Comparison of ENCODE assay signal across 8 mouse cellular contexts in genomic region chr5:96162399-96163331, GRCm38 (mm10). TPM values are rescaled to one million over a fixed set of nuclear protein-coding genes. Genes with fewer than 3 reads are reported as not detected.
DNase-seq lines count a peak whose midpoint lies in the region; ATAC-seq and TF ChIP-seq lines count a peak whose summit lies in the region.

No protein-coding gene starts in this region.

- peak overlapping the region; percentile 72 for H3K4me2 ChIP-seq in forebrain, postnatal 0 days (ENCODE audit: low read depth)
- H3K4me2 ChIP-seq in lung, embryonic 16.5 days (ENCODE audit: low read depth, low read length) = peak overlapping the region; percentile 82

- DNase-seq in MEL (ENCODE audit: low read depth, low spot score) = peak; percentile 96
- DNase-seq in cerebellum, adult 2 months = peak; percentile 86 to 89
- DNase-seq in forebrain, postnatal 0 days = peak; percentile 94
- DNase-seq in heart, postnatal 4 days = peak; percentile 87
- DNase-seq in layer of hippocampus, adult 8-10 months (ENCODE audit: low spot score in 2 of 2) = peak; percentile 67 to 71
- peak; percentile 57 for DNase-seq in ovary, postnatal 10 days (ENCODE audit: low spot score)
- peak; percentile 75 to 85 for DNase-seq in thymus, postnatal 10 days (ENCODE audit: low spot score in 2 of 2)

- no peak for TF ChIP-seq CTCF in MEL (IDR thresholded peaks at IDR 0.05 in 2 of 3, conservative IDR thresholded peaks at IDR 0.05 in 1 of 3; ENCODE audit: control insufficient read depth in 1 of 3, insufficient read depth in 1 of 3, low read depth in 2 of 3, low read length in 3 of 3, poor library complexity in 1 of 3, severe bottlenecking in 1 of 3)
- no peak for TF ChIP-seq CTCF in cerebellum, adult 2 months (IDR thresholded peaks at IDR 0.05; ENCODE audit: borderline replicate concordance, insufficient read depth, low read depth, low read length)
- TF ChIP-seq CTCF in forebrain, postnatal 0 days (IDR thresholded peaks at IDR 0.05; ENCODE audit: low read depth) = no peak

- H3K36me3 ChIP-seq in MEL (ENCODE audit: control insufficient read depth in 1 of 2, insufficient read depth in 2 of 2, low read length in 2 of 2) = peaks cover 0 to 24% of the 10 kb centered on the region in 2 experiments; a peak in 2 of 4 replicates
- no peaks in the 10 kb centered on the region for H3K36me3 ChIP-seq in forebrain, postnatal 0 days (ENCODE audit: insufficient read depth)
- H3K36me3 ChIP-seq in lung, embryonic 16.5 days (ENCODE audit: control insufficient read depth, insufficient read depth, low read length) = no peaks in the 10 kb centered on the region

- H3K79me2 ChIP-seq in MEL (ENCODE audit: control insufficient read depth, insufficient read depth, low read length, poor library complexity) = peaks cover 39% of the 10 kb centered on the region

- H3K4me1 ChIP-seq in MEL (ENCODE audit: control insufficient read depth in 1 of 2, insufficient read depth in 2 of 2, low read length in 2 of 2) = peaks cover 4 to 7% of the 10 kb centered on the region in 2 experiments; a peak in 3 of 4 replicates
- no peaks in the 10 kb centered on the region; the same call in 1 of the 2 replicates for H3K4me1 ChIP-seq in cerebellum, adult 2 months (ENCODE audit: control insufficient read depth, insufficient read depth, low read length)
- peaks cover 4% of the 10 kb centered on the region for H3K4me1 ChIP-seq in forebrain, postnatal 0 days (ENCODE audit: insufficient read depth)
- peaks cover 15% of the 10 kb centered on the region for H3K4me1 ChIP-seq in lung, embryonic 16.5 days (replicated peaks; ENCODE audit: control insufficient read depth, insufficient read depth, low read length)

- H3K4me3 ChIP-seq in MEL (ENCODE audit: control insufficient read depth in 1 of 2, insufficient read depth in 1 of 2, low read depth in 2 of 2, low read length in 2 of 2) = peak overlapping the region; percentile 77 to 84
- H3K4me3 ChIP-seq in cerebellum, adult 2 months (replicated peaks; ENCODE audit: insufficient read depth, low read depth, low read length) = peak overlapping the region; percentile 99
- H3K4me3 ChIP-seq in forebrain, postnatal 0 days (ENCODE audit: low read depth, low read length) = peak overlapping the region; percentile 93
- peak overlapping the region; percentile 99 for H3K4me3 ChIP-seq in lung, embryonic 16.5 days (ENCODE audit: low read length)

- peak; percentile 86 for ATAC-seq in forebrain, postnatal 0 days
- peak; percentile 90 for ATAC-seq in lung, embryonic 16.5 days (ENCODE audit: low read depth)

- H3K27ac ChIP-seq in MEL (ENCODE audit: control insufficient read depth, low read depth, low read length) = peak overlapping the region; percentile 100
- H3K27ac ChIP-seq in cerebellum, adult 2 months (ENCODE audit: insufficient read depth, low read length) = peak overlapping the region; percentile 97
- peak overlapping the region; percentile 99 for H3K27ac ChIP-seq in forebrain, postnatal 0 days (ENCODE audit: low read depth, low read length)
- peak overlapping the region; percentile 99 for H3K27ac ChIP-seq in lung, embryonic 16.5 days (ENCODE audit: low read length)

- WGBS in cerebellum, adult 2 months = under 1% methylated on average over 56 of the region's 56 CpGs
- WGBS in forebrain, postnatal 0 days = under 1% methylated on average over 56 of the region's 56 CpGs
- under 1% methylated on average over 55 of the region's 56 CpGs for WGBS in lung, embryonic 16.5 days

- TF ChIP-seq POLR2A in MEL (IDR thresholded peaks at IDR 0.05; ENCODE audit: control insufficient read depth in 1 of 2, insufficient read depth in 1 of 2, low read depth in 1 of 2, low read length in 2 of 2, poor library complexity in 1 of 2) = peak; percentile 79 to 89
- TF ChIP-seq POLR2A in cerebellum, adult 2 months (IDR thresholded peaks at IDR 0.05; ENCODE audit: borderline replicate concordance, insufficient read depth, low read length) = peak; percentile 74; the same call in 1 of the 2 replicates

- no peaks in the 10 kb centered on the region for H3K9me3 ChIP-seq in MEL (replicated peaks; ENCODE audit: insufficient read depth, low read length)
- H3K9me3 ChIP-seq in forebrain, postnatal 0 days (ENCODE audit: low read length) = no peaks in the 10 kb centered on the region
- H3K9me3 ChIP-seq in lung, embryonic 16.5 days (ENCODE audit: control insufficient read depth, low read length) = peaks cover 3% of the 10 kb centered on the region; the same call in 1 of the 2 replicates

- no peaks in the 10 kb centered on the region for H3K27me3 ChIP-seq in MEL (ENCODE audit: control insufficient read depth in 1 of 2, insufficient read depth in 2 of 2, low read length in 2 of 2)
- H3K27me3 ChIP-seq in cerebellum, adult 2 months (ENCODE audit: control insufficient read depth, insufficient read depth, low read length) = no peaks in the 10 kb centered on the region
- H3K27me3 ChIP-seq in forebrain, postnatal 0 days (ENCODE audit: insufficient read depth, low read length) = no peaks in the 10 kb centered on the region
- no peaks in the 10 kb centered on the region for H3K27me3 ChIP-seq in lung, embryonic 16.5 days (ENCODE audit: control insufficient read depth, insufficient read depth, low read depth, low read length)

- peak; percentile 59 to 89 for TF ChIP-seq EP300 in MEL (IDR thresholded peaks at IDR 0.05; ENCODE audit: low read depth in 1 of 2, low read length in 2 of 2)

- no peak for TF ChIP-seq RAD21 in MEL (IDR thresholded peaks at IDR 0.05; ENCODE audit: low read depth, low read length)

- H3K9ac ChIP-seq in MEL (ENCODE audit: control insufficient read depth, low read depth, low read length, poor library complexity, severe bottlenecking) = peak overlapping the region; percentile 93
- peak overlapping the region; percentile 97 for H3K9ac ChIP-seq in forebrain, postnatal 0 days
- peak overlapping the region; percentile 99 for H3K9ac ChIP-seq in lung, embryonic 16.5 days (ENCODE audit: low read length)

TF ChIP-seq in MEL, 35 proteins besides CTCF, POLR2A, EP300 and RAD21 (continues in another document):
- TF ChIP-seq GATA1 (IDR thresholded peaks at IDR 0.05; ENCODE audit: low read depth, low read length) = peak; percentile 83
- peak; percentile 51; the same call in 1 of the 2 replicates for TF ChIP-seq MAZ (IDR thresholded peaks at IDR 0.05; ENCODE audit: low read depth, low read length)
- peak; percentile 71 for TF ChIP-seq RCOR1 (IDR thresholded peaks at IDR 0.05; ENCODE audit: low read depth, low read length)
- peak; percentile 93 for TF ChIP-seq SIN3A (IDR thresholded peaks at IDR 0.05; ENCODE audit: low read length)
- TF ChIP-seq MYB (IDR thresholded peaks at IDR 0.05; ENCODE audit: low read depth, low read length) = peak; percentile 99
- TF ChIP-seq ETS1 (IDR thresholded peaks at IDR 0.05; ENCODE audit: low read depth, low read length) = peak; percentile 91
- peak; percentile 82 for TF ChIP-seq NRF1 (IDR thresholded peaks at IDR 0.05; ENCODE audit: insufficient read depth, low read depth, low read length, poor library complexity, severe bottlenecking)
- peak; percentile 76 for TF ChIP-seq HCFC1 (IDR thresholded peaks at IDR 0.05; ENCODE audit: low read depth, low read length)
- peak; percentile 54; the same call in 1 of the 2 replicates for TF ChIP-seq MAFK (IDR thresholded peaks at IDR 0.05; ENCODE audit: borderline replicate concordance, low read depth, low read length)
- TF ChIP-seq TBP (IDR thresholded peaks at IDR 0.05; ENCODE audit: low read depth, low read length) = peak; percentile 94
- no peak for TF ChIP-seq USF1 (IDR thresholded peaks at IDR 0.05; ENCODE audit: low read depth, low read length)
- no peak for TF ChIP-seq SMC3 (IDR thresholded peaks at IDR 0.05; ENCODE audit: low read depth, low read length)
- TF ChIP-seq ZC3H11A (IDR thresholded peaks at IDR 0.05; ENCODE audit: low read depth, low read length) = no peak
- TF ChIP-seq JUND (IDR thresholded peaks at IDR 0.05; ENCODE audit: low read depth, low read length) = no peak
- peak; percentile 96 for TF ChIP-seq MYC (IDR thresholded peaks at IDR 0.05; ENCODE audit: low read depth, low read length)
- TF ChIP-seq E2F4 (IDR thresholded peaks at IDR 0.05; ENCODE audit: borderline replicate concordance, low read depth, low read length) = peak; percentile 88
- TF ChIP-seq BHLHE40 (IDR thresholded peaks at IDR 0.05; ENCODE audit: borderline replicate concordance, low read depth, low read length) = peak; percentile 51; the same call in 1 of the 2 replicates
- TF ChIP-seq USF2 (IDR thresholded peaks at IDR 0.05; ENCODE audit: borderline replicate concordance in 1 of 2, insufficient read depth in 1 of 2, low read depth in 1 of 2, low read length in 2 of 2) = no peak
- TF ChIP-seq TAL1 (IDR thresholded peaks at IDR 0.05; ENCODE audit: low read length) = no peak
- TF ChIP-seq CHD1 (IDR thresholded peaks at IDR 0.05; ENCODE audit: low read depth, low read length) = peak; percentile 74
- peak; percentile 38; the same call in 1 of the 2 replicates for TF ChIP-seq KAT2A (conservative IDR thresholded peaks at IDR 0.05; ENCODE audit: low read depth, low read length)
- peak; percentile 97 for TF ChIP-seq MEF2A (IDR thresholded peaks at IDR 0.05; ENCODE audit: extremely low read depth, insufficient replicate concordance, low read depth, low read length, poor library complexity, severe bottlenecking)

RNA-seq across cellular contexts. Expression of gene Cnot6l, which starts 1.3 kb away (rescaled TPM):
- 10.2 and 13.2 TPM in 2 replicates for total RNA-seq in MEL (2012; rRNA removed)
- polyA plus RNA-seq in MEL (2012; ENCODE audit: insufficient read depth in 1 of 2, insufficient read length in 2 of 2, low read depth in 1 of 2, low replicate concordance in 2 of 2, missing spikeins in 1 of 2) = 10 to 100 TPM in 1 of 2 experiments, not detected in 1; 21.2 TPM
- polyA plus RNA-seq in cerebellum, adult 2 months (2012; rRNA removed) = 14.9 and 15.2 TPM in 2 replicates
- 22.6 and 24.0 TPM in 2 replicates for total RNA-seq in forebrain, postnatal 0 days (2014; rRNA removed)
- polyA plus RNA-seq in forebrain, postnatal 0 days (2015; fragmentation: Nextera tagmentation; extraction: Ambion mirVana) = 8.3 and 16.2 TPM in 2 replicates
- 10 to 100 TPM; 83.2 to 94.3 TPM for total RNA-seq in heart, postnatal 4 days (2021)
- total RNA-seq in layer of hippocampus, adult 8-10 months (2022) = 10 to 100 TPM; 66.6 to 87.0 (median 76.1) TPM
- polyA plus RNA-seq in lung, embryonic 16.5 days (2015; fragmentation: Nextera tagmentation; extraction: Ambion mirVana) = 15.0 and 18.9 TPM in 2 replicates

RNA-seq across cellular contexts. Expression of gene Mrpl1, which starts 46.6 kb away (rescaled TPM):
- 26.2 and 27.0 TPM in 2 replicates for total RNA-seq in MEL (2012; rRNA removed)
- 10 to 100 TPM in 1 of 2 experiments, not detected in 1; 22.0 TPM for polyA plus RNA-seq in MEL (2012; ENCODE audit: insufficient read depth in 1 of 2, insufficient read length in 2 of 2, low read depth in 1 of 2, low replicate concordance in 2 of 2, missing spikeins in 1 of 2)
- polyA plus RNA-seq in cerebellum, adult 2 months (2012; rRNA removed) = 12.8 and 13.2 TPM in 2 replicates
- 14.8 and 21.8 TPM in 2 replicates for total RNA-seq in forebrain, postnatal 0 days (2014; rRNA removed)
- polyA plus RNA-seq in forebrain, postnatal 0 days (2015; fragmentation: Nextera tagmentation; extraction: Ambion mirVana) = 10.9 and 11.8 TPM in 2 replicates
- 10 to 100 TPM; 25.8 to 26.2 TPM for total RNA-seq in heart, postnatal 4 days (2021)
- total RNA-seq in layer of hippocampus, adult 8-10 months (2022) = 10 to 100 TPM; 15.4 to 20.7 (median 17.2) TPM
- polyA plus RNA-seq in lung, embryonic 16.5 days (2015; fragmentation: Nextera tagmentation; extraction: Ambion mirVana) = 17.7 and 21.3 TPM in 2 replicates

Comparison
In these comparisons a context has a peak if more than half of its experiments do, and no peak if none do; other contexts are left out.
1. Peak in every context shown above with its lines: DNase-seq, ATAC-seq, H3K4me3 ChIP-seq and H3K27ac ChIP-seq.